Mouse (Mus musculus) limb, embryonic 12.5 days (tissue): ENCODE results near the gene Ndufs1. TPM values are rescaled to one million over a fixed set of nuclear protein-coding genes. Genes with fewer than 3 reads are reported as not detected.
"Not testable (repeated sequence)": the region's sequence is repeated elsewhere in the genome, so short reads cannot be mapped to it uniquely, and the experiment has no call there.

Source experiments
- ATAC-seq: fragments of 200-750 bp; cut with Nextera tagmentation; 2 replicates; pipeline ENCODE4 v1.8.0; 2017; ENCODE audit warnings: low read depth, moderate TSS enrichment; ENCODE audit not compliant: insufficient number of reproducible peaks, insufficient read depth, low FRiP score, low TSS enrichment
- H3K27ac ChIP-seq: fragments of 300-500 bp; sonication (generic); 2 replicates; pipeline ENCODE4 v1.5.1; 2016; ENCODE audit warnings: mild to moderate bottlenecking, moderate library complexity
- H3K27me3 ChIP-seq: fragments of 300-500 bp; sonication (generic); 2 replicates; pipeline ENCODE4 v1.6.1; 2016; ENCODE audit warnings: mild to moderate bottlenecking, moderate library complexity
- H3K36me3 ChIP-seq: fragments of 300-500 bp; sonication (generic); 2 replicates; pipeline ENCODE4 v1.6.1; 2016; ENCODE audit warnings: mild to moderate bottlenecking, moderate library complexity
- H3K4me1 ChIP-seq: fragments of 300-500 bp; sonication (generic); replicated peaks from 2 replicates; pipeline ENCODE4 v1.6.1; 2016
- H3K4me2 ChIP-seq: fragments of 300-500 bp; sonication (generic); 2 replicates; pipeline ENCODE4 v1.6.1; 2016; ENCODE audit warnings: mild to moderate bottlenecking, moderate library complexity
- H3K4me3 ChIP-seq: fragments of 300-500 bp; sonication (generic); replicated peaks from 2 replicates; pipeline ENCODE4 v1.5.1; 2016; ENCODE audit warnings: mild to moderate bottlenecking
- H3K9ac ChIP-seq: fragments of 300-500 bp; sonication (generic); replicated peaks from 2 replicates; pipeline ENCODE4 v1.6.1; 2016; ENCODE audit warnings: mild to moderate bottlenecking, moderate library complexity
- H3K9me3 ChIP-seq: fragments of 300-500 bp; sonication (generic); 2 replicates; pipeline ENCODE4 v1.6.1; 2016; ENCODE audit warnings: mild to moderate bottlenecking, moderate library complexity
- WGBS: fragments of 180-500 bp; shearing (Covaris S2); methylation state at CpG from one replicate; pipeline ENCODE4 v1.1.7; 2016; 5-methylcytosine and 5-hydroxymethylcytosine counted together
- polyA plus RNA-seq: library from polyadenylated mRNA; unstranded; fragments of >200 nt; fragmentation: Nextera tagmentation; extraction: Ambion mirVana; gene quantifications from 2 replicates; pipeline ENCODE4 v1.2.1, GENCODE M21; 2016

Gene Ndufs1
- polyA plus RNA-seq, 1 experiment from 2014 or later: 141 TPM

DNA sequence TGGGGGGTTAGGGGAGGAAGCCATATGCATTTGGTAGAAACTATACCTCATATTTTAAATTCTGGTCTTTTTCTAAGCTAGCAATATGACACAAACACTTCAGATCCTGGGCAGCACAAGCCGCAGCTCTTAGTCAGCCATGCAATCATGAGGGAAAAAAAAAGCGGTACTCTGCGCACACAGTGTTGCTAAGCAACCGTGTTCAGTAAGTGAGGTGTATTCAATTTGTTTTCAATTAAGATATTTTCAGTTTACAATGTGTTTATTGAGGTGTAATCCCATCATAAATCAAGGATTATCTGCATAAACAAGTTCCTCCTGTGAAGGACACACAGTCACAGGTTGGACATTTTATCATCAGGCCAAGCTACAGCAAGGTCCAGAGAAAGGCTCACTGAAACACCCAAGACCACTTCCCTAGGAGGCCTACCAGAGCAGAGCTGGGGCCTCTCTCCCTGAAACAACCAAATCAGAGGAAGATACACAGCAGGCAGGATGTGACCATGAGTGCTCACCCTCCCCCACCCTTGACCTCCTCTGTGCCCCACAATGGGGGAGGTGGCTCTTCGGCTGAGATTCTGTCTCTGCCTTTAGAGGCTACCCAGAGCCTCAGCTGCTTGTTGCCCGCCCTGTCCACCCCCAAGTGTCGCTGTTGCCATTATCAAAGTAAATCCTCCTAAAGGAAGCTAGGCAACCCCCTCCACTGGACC, 27.5 kb upstream of the Ndufs1 start:
- 14% methylated on average over 7 of the region's 7 CpGs for WGBS
- Histone ChIP-seq H3K27me3 (peaks cover 47% of the 10 kb centered on the region), H3K9me3 (peaks cover 7% of the 10 kb centered on the region; the same call in 1 of the 2 replicates), H3K9ac (no peak overlapping the region), H3K27ac (no peak overlapping the region), H3K4me3 (no peak overlapping the region), H3K4me1 (peaks cover 14% of the 10 kb centered on the region), H3K36me3 (no peaks in the 10 kb centered on the region), H3K4me2 (no peak overlapping the region)
- peak; percentile 31; the same call in 1 of the 2 replicates for ATAC-seq

DNA sequence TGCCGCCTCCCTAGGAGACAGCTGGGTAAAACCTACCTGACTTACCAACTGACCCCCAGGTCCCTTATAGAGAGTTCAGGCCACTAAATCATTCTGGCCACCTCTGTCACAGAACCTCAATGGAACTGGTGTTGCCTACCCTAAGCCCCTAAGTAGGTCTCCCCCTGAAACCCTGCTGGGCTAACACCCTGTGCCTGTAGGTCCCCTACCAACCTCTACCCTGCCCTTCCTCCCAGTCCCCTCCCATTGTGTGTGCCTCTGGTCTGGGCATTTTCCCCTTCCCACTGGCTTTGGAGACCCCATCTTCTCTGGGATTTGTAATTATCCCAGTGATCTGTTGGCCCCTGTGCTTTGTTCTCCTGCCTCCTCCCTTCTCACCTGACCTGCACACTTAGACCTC, 26.8 kb upstream of the Ndufs1 start:
- Histone ChIP-seq H3K4me2 (no peak overlapping the region), H3K36me3 (no peaks in the 10 kb centered on the region), H3K27me3 (peaks cover 44% of the 10 kb centered on the region), H3K4me1 (peaks cover 14% of the 10 kb centered on the region), H3K9me3 (peaks cover 7% of the 10 kb centered on the region; the same call in 1 of the 2 replicates), H3K4me3 (no peak overlapping the region), H3K9ac (no peak overlapping the region), H3K27ac (no peak overlapping the region)
- no peak for ATAC-seq
- WGBS: 45% methylated on average over 1 of the region's 1 CpGs

DNA sequence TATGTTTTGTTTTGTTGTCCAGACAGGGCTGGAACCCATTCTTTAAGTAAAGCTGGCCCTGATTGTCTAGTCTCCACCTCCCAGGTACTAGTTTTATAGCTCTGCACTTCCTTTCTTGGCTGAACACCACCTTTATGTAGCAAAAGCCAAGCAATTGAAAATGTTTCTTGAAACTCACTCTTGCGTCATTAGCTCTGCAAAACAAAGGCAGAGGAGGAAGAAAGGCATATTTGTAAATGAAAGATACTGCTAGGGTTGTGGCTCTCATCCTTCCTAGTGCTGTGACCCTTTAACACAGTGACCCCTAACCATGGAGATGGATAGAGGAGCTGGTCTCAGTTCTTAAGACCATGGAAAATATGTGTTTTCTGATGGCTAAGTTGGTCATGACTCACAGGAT, 25.0 kb upstream of the Ndufs1 start:
- 73% methylated on average over 1 of the region's 1 CpGs for WGBS

DNA sequence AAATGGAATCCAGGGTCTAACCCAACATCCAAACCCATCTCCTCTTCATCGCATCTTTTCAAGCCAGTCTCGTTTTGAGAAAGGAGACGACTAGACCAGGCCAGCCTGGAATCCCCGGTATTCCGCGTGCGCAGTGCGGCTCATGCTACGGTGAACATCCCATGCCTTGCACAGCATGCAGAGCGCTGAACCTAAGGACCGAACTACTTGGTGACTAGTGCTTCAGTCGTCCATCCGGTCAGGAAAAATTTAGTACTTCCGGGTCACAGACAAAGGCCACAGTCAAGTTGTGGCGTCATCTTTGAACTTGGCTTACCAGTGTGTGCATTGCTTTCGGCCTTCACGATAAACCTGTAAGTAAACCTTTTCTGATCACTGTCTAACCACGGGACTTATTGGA, 23.7 kb upstream of the Ndufs1 start:
- Histone ChIP-seq H3K4me2 (no peak overlapping the region), H3K4me3 (no peak overlapping the region), H3K36me3 (no peaks in the 10 kb centered on the region), H3K9ac (no peak overlapping the region), H3K27me3 (peaks cover 35% of the 10 kb centered on the region), H3K27ac (no peak overlapping the region), H3K9me3 (peaks cover 7% of the 10 kb centered on the region; the same call in 1 of the 2 replicates), H3K4me1 (peaks cover 14% of the 10 kb centered on the region)
- ATAC-seq: no peak
- 96% methylated on average over 18 of the region's 18 CpGs for WGBS

More for the DNA sequence above, 25.0 kb upstream of the Ndufs1 start:
- Histone ChIP-seq H3K9me3 (peaks cover 7% of the 10 kb centered on the region; the same call in 1 of the 2 replicates), H3K4me2 (no peak overlapping the region), H3K27ac (no peak overlapping the region), H3K9ac (no peak overlapping the region), H3K4me3 (no peak overlapping the region), H3K36me3 (no peaks in the 10 kb centered on the region), H3K4me1 (peaks cover 14% of the 10 kb centered on the region), H3K27me3 (peaks cover 37% of the 10 kb centered on the region)
- ATAC-seq: no peak

DNA sequence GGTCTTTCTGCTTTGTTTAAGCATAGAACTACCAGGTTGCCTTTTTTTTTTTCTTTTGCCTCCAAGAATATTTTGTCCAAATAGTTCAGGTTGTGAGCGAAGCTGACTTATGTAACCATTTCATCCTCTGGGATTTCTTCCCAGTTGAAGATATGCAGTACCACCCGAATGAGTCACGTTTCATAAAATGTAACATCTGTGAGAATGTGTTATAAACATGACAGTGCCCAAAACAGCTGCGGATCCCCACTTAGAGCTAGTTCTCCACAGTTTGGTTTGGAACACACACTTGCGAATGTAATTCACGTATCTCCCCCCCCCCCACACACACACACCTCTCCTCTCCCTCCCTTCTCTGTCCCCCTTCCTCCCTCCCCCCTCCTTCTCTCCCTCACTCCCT, 22.8 kb upstream of the Ndufs1 start:
- Histone ChIP-seq H3K9me3 (peaks cover 7% of the 10 kb centered on the region; the same call in 1 of the 2 replicates), H3K27ac (no peak overlapping the region), H3K4me3 (no peak overlapping the region), H3K27me3 (peaks cover 28% of the 10 kb centered on the region), H3K4me2 (no peak overlapping the region), H3K4me1 (peaks cover 11% of the 10 kb centered on the region), H3K9ac (no peak overlapping the region), H3K36me3 (no peaks in the 10 kb centered on the region)
- no peak for ATAC-seq
- 85% methylated on average over 6 of the region's 6 CpGs for WGBS

DNA sequence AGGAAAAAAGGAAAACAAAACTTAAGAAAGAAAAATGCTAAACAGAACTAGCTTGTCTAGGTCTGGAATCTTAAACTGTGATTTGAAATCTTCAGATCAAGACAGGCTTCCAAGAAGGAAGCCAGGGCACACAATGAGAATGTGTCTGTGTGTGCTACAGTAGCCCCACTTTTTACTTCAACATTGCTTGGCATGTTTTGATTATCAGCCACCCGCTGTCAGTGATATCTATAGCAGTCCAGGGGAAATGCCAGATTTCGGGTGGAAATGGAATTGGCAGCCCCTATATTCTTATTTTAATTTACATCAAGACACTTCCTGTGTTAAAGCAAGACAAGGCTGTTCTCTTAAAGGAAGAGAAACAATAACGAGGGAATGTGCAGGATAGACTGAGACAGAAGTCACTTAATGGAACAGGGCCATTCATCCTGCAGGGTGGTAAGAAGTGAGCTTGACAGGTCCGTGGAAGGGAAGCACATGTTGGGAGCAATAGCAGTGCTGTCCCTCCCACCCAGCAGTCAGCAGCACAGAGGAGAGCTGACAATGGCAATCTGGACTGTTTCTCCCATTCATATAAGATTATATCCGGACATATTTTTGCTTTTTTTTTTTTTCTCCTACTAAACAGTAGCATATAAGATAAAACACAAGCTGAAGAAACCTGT, 19.3 kb upstream of the Ndufs1 start:
- Histone ChIP-seq H3K4me2 (no peak overlapping the region), H3K4me3 (no peak overlapping the region), H3K4me1 (no peaks in the 10 kb centered on the region), H3K36me3 (no peaks in the 10 kb centered on the region), H3K9ac (no peak overlapping the region), H3K27me3 (0 out of 2 replicates have a peak, but pooled peaks cover 8% of the 10 kb centered on the region), H3K27ac (no peak overlapping the region), H3K9me3 (peaks cover 7% of the 10 kb centered on the region; the same call in 1 of the 2 replicates)
- no peak for ATAC-seq
- WGBS: 62% methylated on average over 5 of the region's 5 CpGs

DNA sequence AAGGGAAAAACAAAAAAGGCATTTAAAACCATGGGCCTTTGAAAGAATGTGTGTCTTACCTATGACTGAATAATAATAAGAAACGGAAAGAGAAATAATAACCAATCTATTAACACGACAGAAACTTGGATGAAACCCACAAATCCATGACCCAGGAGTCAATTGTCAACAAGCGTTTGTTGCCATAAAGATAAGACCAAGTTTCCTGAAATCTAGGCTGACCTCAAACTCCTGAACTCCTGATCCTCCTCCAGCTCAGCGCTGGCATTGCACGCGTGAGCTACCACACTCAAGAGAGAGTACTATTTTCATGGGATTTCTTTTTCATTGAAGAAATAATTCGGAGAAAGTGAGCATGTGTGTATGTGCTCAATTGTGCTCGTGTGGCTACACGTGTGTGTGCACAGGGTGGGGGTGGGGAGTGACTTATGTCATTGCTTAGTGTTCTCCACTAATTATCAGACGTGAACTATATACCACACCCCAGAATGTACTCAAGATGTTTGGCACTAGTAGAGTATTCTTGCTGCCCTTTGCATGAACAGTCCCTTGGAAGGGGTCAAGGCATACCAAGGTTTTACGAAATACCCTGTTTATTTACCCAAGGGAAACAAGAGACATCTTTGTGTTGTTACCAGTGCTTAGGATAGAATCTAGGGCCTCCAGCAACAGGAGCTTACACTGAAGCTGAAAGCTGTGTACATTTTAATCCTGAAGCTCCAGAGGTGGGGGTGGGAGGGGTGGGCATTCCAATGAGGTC, 15.9 kb upstream of the Ndufs1 start:
- H3K9ac ChIP-seq: no peak overlapping the region
- no peaks in the 10 kb centered on the region for H3K9me3 ChIP-seq
- no peak overlapping the region for H3K4me3 ChIP-seq
- H3K4me2 ChIP-seq: no peak overlapping the region
- no peak for ATAC-seq
- 0 out of 2 replicates have a peak, but pooled peaks cover 3% of the 10 kb centered on the region for H3K27me3 ChIP-seq
- no peaks in the 10 kb centered on the region for H3K4me1 ChIP-seq
- 88% methylated on average over 11 of the region's 11 CpGs for WGBS
- no peaks in the 10 kb centered on the region for H3K36me3 ChIP-seq
- no peak overlapping the region for H3K27ac ChIP-seq

DNA sequence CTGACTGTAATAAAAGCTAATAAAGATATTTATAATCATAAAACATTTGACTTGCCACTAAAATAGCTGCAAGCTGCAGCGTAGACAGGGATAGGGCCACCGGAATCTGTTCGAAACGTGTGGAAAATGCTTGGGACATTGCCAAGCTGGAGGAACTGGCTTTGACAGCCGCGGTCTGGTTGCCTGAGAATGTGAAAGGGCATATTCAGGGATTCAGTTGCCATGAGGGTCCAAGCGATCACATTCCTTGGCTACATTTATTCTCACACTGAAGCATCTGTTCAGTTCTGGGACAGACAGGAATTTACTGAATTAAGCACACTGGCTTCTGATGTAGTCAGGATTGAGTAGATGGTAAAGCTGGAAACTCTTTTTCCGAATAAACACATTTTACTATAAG, 14.2 kb upstream of the Ndufs1 start:
- H3K4me2 ChIP-seq: no peak overlapping the region
- H3K9ac ChIP-seq: no peak overlapping the region
- 0 out of 2 replicates have a peak overlapping the region, but pooled peaks have one; percentile 23 for H3K27ac ChIP-seq
- 78% methylated on average over 8 of the region's 8 CpGs for WGBS
- H3K36me3 ChIP-seq: no peaks in the 10 kb centered on the region
- 0 out of 2 replicates have a peak, but pooled peaks cover 3% of the 10 kb centered on the region for H3K27me3 ChIP-seq
- H3K9me3 ChIP-seq: no peaks in the 10 kb centered on the region
- ATAC-seq: peak; percentile 47; the same call in 1 of the 2 replicates
- H3K4me1 ChIP-seq: no peaks in the 10 kb centered on the region
- H3K4me3 ChIP-seq: no peak overlapping the region

DNA sequence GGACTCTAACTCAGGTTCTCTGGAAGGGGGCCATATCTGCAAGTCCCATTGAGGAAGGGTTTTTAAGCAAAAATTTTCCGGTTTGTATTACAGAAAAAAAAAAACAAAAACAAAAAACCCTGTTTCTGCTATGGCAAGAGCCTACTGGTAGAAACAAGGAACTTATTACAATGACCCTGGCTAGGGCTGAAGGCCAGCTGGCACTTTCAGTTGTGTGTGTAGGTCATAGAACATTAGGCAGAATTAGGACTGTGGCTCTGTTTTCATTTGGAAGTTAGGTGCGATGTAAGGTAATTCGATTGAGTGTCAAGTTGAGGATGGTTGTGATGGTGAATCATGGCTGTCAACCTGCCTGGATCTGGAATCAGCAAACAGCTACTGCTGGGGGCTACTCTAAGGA, 11.9 kb upstream of the Ndufs1 start:
- WGBS: 87% methylated on average over 3 of the region's 3 CpGs
- H3K4me2 ChIP-seq: no peak overlapping the region
- no peak overlapping the region for H3K4me3 ChIP-seq
- ATAC-seq: no peak
- no peaks in the 10 kb centered on the region for H3K9me3 ChIP-seq
- H3K27me3 ChIP-seq: no peaks in the 10 kb centered on the region
- H3K36me3 ChIP-seq: 0 out of 2 replicates have a peak, but pooled peaks cover 2% of the 10 kb centered on the region
- H3K9ac ChIP-seq: no peak overlapping the region
- no peaks in the 10 kb centered on the region for H3K4me1 ChIP-seq
- no peak overlapping the region for H3K27ac ChIP-seq

DNA sequence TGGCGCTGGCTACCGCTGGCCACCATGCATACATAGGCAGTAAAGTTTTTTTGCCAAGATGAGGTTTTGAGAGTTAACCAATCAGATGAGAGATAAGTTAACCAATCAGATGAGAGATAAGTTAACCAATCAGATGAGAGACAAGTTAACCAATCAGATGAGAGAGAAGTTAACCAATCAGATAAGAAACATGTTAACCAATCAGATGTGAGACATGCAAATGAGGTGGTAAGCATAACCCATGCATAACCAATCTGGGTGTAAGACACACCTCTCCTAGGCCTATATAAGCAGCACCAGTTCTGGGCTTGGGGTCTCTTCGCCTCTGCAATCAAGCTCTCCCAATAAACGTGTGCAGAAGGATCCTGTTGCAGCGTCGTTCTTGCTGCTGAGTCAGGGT, 8.8 kb upstream of the Ndufs1 start:
- not testable (repeated sequence) for H3K9ac ChIP-seq, H3K27me3 ChIP-seq, H3K4me1 ChIP-seq, H3K9me3 ChIP-seq, H3K27ac ChIP-seq, H3K36me3 ChIP-seq, H3K4me2 ChIP-seq, ATAC-seq, H3K4me3 ChIP-seq
- WGBS: 90% methylated on average over 6 of the region's 6 CpGs

DNA sequence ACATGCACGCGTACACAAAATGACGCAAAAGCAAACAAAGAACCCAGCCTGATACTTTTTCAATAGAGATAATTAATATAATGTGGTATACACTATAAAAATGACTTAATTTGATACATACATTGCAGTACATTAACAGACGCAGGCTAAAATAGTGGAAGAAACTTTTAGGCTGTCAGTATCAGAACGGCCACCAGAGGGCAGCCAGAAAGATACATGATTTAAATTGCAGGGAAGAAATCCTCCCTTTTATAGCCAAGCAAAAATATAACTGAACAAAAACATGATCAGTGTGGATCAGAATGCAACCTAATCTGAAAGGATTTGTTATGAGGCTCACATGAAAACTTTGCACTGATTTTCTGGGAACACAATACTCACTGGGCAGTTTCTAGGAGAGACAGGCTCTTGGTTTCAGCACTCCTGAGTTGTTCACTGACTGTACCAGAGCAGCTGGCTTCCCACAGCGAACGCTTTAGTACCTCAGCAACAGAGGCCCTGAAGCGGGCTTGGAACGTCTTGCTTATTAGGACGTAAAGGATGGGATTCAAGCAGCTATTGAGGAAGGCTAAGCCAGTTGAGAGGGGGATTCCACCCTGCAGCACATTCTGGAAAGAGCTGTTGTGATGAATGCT, 6.1 kb upstream of the Ndufs1 start:
- no peak overlapping the region for H3K4me2 ChIP-seq
- peaks cover 28% of the 10 kb centered on the region for H3K36me3 ChIP-seq
- H3K9me3 ChIP-seq: no peaks in the 10 kb centered on the region
- no peaks in the 10 kb centered on the region for H3K27me3 ChIP-seq
- no peak overlapping the region for H3K9ac ChIP-seq
- no peak overlapping the region for H3K27ac ChIP-seq
- no peak overlapping the region for H3K4me3 ChIP-seq
- H3K4me1 ChIP-seq: peaks cover 8% of the 10 kb centered on the region
- 58% methylated on average over 10 of the region's 10 CpGs for WGBS
- ATAC-seq: no peak
